In the genomic region with DNA sequence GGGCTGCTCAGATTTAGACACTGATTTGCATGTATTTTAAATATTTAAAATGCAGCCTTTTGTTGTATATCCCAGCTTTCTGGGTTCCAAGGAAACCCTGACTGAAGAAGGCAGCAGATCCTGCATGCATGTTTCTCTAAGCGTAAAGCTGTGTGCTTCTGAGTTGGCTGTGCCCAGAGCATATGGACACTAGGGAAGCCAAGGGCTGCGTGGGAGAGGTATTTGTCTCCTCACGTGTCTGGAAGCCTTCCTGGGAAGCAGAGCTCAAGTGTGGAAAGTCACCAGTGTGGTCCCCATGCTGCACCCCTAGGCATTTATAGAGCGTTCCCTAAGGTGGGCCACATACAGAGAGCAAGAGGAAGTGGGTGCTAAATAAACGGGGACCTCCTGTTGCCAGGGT, we compare ENCODE assay signal across 25 mouse cellular contexts. TPM values are rescaled to one million over a fixed set of nuclear protein-coding genes. Genes with fewer than 3 reads are reported as not detected.
DNase-seq lines count a peak whose midpoint lies in the region; ATAC-seq lines count a peak whose summit lies in the region.
"Had no signal": no experiment of that assay in that cellular context is flagged by ENCODE, and none has a peak within 500 bp of the region (broad histone marks: within the 10 kb centered on the region; RNA-seq: fewer than 3 reads in every experiment).

No protein-coding gene starts in this region.

- H3K4me1 ChIP-seq in hindbrain, embryonic 11.5 days (replicated peaks; ENCODE audit: control insufficient read depth, insufficient read depth, low read length) = 0 out of 2 replicates have a peak, but pooled peaks cover 4% of the 10 kb centered on the region
- H3K4me1 ChIP-seq in hindbrain, embryonic 12.5 days = no peaks in the 10 kb centered on the region
- H3K4me1 ChIP-seq: heart, embryonic 10.5 days; stomach, embryonic 15.5 days had no signal

- H3K27me3 ChIP-seq in hindbrain, embryonic 11.5 days (ENCODE audit: control insufficient read depth, insufficient read depth, low read length) = peaks cover 49% of the 10 kb centered on the region
- H3K27me3 ChIP-seq in hindbrain, embryonic 12.5 days = peaks cover 62% of the 10 kb centered on the region
- H3K27me3 ChIP-seq: Patski had no signal

- no peaks in the 10 kb centered on the region for H3K9me3 ChIP-seq in hindbrain, embryonic 11.5 days (ENCODE audit: control insufficient read depth, low read length)
- 0 out of 2 replicates have a peak, but pooled peaks cover 3% of the 10 kb centered on the region for H3K9me3 ChIP-seq in hindbrain, embryonic 12.5 days (replicated peaks)
- H3K9me3 ChIP-seq: embryonic facial prominence, embryonic 10.5 days; forebrain, embryonic 15.5 days; heart, embryonic 10.5 days; stomach, embryonic 15.5 days had no signal

- WGBS in hindbrain, embryonic 11.5 days = 70% methylated on average over 5 of the region's 5 CpGs
- WGBS in hindbrain, embryonic 12.5 days = 74% methylated on average over 5 of the region's 5 CpGs

- ATAC-seq in hindbrain, embryonic 11.5 days (ENCODE audit: low FRiP score) = no peak
- ATAC-seq in hindbrain, embryonic 12.5 days (ENCODE audit: low FRiP score) = no peak
- ATAC-seq: Patski had no signal

- no peak overlapping the region for H3K9ac ChIP-seq in hindbrain, embryonic 11.5 days (ENCODE audit: low read depth, low read length)
- H3K9ac ChIP-seq in hindbrain, embryonic 12.5 days = no peak overlapping the region
- H3K9ac ChIP-seq: forebrain, embryonic 15.5 days; stomach, embryonic 15.5 days had no signal

- H3K27ac ChIP-seq in hindbrain, embryonic 11.5 days (ENCODE audit: low read depth, low read length) = 0 out of 2 replicates have a peak overlapping the region, but pooled peaks have one; percentile 6
- no peak overlapping the region for H3K27ac ChIP-seq in hindbrain, embryonic 12.5 days
- H3K27ac ChIP-seq: embryonic facial prominence, embryonic 10.5 days; forebrain, embryonic 15.5 days; heart, embryonic 10.5 days; stomach, embryonic 15.5 days had no signal

- H3K4me3 ChIP-seq in hindbrain, embryonic 11.5 days (ENCODE audit: low read depth, low read length) = no peak overlapping the region
- no peak overlapping the region for H3K4me3 ChIP-seq in hindbrain, embryonic 12.5 days
- H3K4me3 ChIP-seq: embryonic facial prominence, embryonic 10.5 days; erythroblast, embryonic 14.5 days; forebrain, embryonic 15.5 days; heart, embryonic 10.5 days; stomach, embryonic 15.5 days had no signal

- H3K36me3 ChIP-seq in hindbrain, embryonic 11.5 days (ENCODE audit: control insufficient read depth, insufficient read depth, low read length) = no peaks in the 10 kb centered on the region
- H3K36me3 ChIP-seq in hindbrain, embryonic 12.5 days = no peaks in the 10 kb centered on the region
- H3K36me3 ChIP-seq: embryonic facial prominence, embryonic 10.5 days; forebrain, embryonic 15.5 days; heart, embryonic 10.5 days; stomach, embryonic 15.5 days had no signal

- H3K4me2 ChIP-seq in hindbrain, embryonic 11.5 days (replicated peaks; ENCODE audit: low read depth, low read length) = no peak overlapping the region
- no peak overlapping the region for H3K4me2 ChIP-seq in hindbrain, embryonic 12.5 days (replicated peaks)
- H3K4me2 ChIP-seq: forebrain, embryonic 15.5 days; midbrain, embryonic 11.5 days; stomach, embryonic 15.5 days had no signal

- no peak for DNase-seq in hindbrain, embryonic 11.5 days (ENCODE audit: low spot score)
- peak; percentile 28 to 64 for DNase-seq in layer of hippocampus, adult 18-20 months (ENCODE audit: low spot score in 2 of 2)
- DNase-seq in left cerebral cortex, adult 18-20 months (ENCODE audit: low spot score in 2 of 2) = peak; percentile 36 to 52
- peak; percentile 47 to 73 for DNase-seq in right cerebral cortex, postnatal 36 days (ENCODE audit: low spot score in 2 of 2)
- no peak for DNase-seq in gastrocnemius, adult 8-10 months (ENCODE audit: low spot score in 2 of 2)
- no peak for DNase-seq in urinary bladder, postnatal 10 days (ENCODE audit: low spot score)
- DNase-seq: adrenal gland, postnatal 36 days; cerebellum, adult 9-11 months; gastrocnemius, postnatal 36 days; kidney, adult 8-10 months; kidney, postnatal 25 days; liver; lung, adult 2 months; lung, postnatal 4 days; spleen, adult 18-20 months had no signal

RNA-seq across cellular contexts. Expression of a gene that starts 13.7 kb away (rescaled TPM):
- 30.6 and 37.4 TPM in 2 replicates for polyA plus RNA-seq in hindbrain, embryonic 11.5 days (2014; fragmentation: Nextera tagmentation; extraction: Ambion mirVana)
- 18.2 and 21.7 TPM in 2 replicates for polyA plus RNA-seq in hindbrain, embryonic 12.5 days (2016; fragmentation: Nextera tagmentation; extraction: Ambion mirVana)
- total RNA-seq in layer of hippocampus, adult 18-20 months (2021) = under 1 TPM; 0.17 to 0.58 TPM
- under 1 TPM in 1 of 2 experiments, not detected in 1; 0.35 TPM for total RNA-seq in left cerebral cortex, adult 18-20 months (2021)
- total RNA-seq in gastrocnemius, adult 8-10 months (2022) = not detected
- total RNA-seq: adrenal gland, postnatal 36 days; gastrocnemius, postnatal 36 days; heart, postnatal 25 days had no signal
- polyA plus RNA-seq: erythroblast, embryonic 14.5 days; lung, adult 2 months; stomach, embryonic 15.5 days; thymus, postnatal 0 days had no signal

RNA-seq across cellular contexts. Expression of a gene that starts 30.7 kb away (rescaled TPM):
- 19.3 and 23.4 TPM in 2 replicates for polyA plus RNA-seq in hindbrain, embryonic 11.5 days (2014; fragmentation: Nextera tagmentation; extraction: Ambion mirVana)
- polyA plus RNA-seq in hindbrain, embryonic 12.5 days (2016; fragmentation: Nextera tagmentation; extraction: Ambion mirVana) = 72.3 and 90.1 TPM in 2 replicates
- 100 to 1,000 TPM; 144 to 150 TPM for total RNA-seq in layer of hippocampus, adult 18-20 months (2021)
- 100 to 1,000 TPM; 140 to 160 TPM for total RNA-seq in left cerebral cortex, adult 18-20 months (2021)
- 10 to 100 TPM; 21.4 to 40.0 (median 28.6) TPM for total RNA-seq in gastrocnemius, adult 8-10 months (2022)
- polyA plus RNA-seq: erythroblast, embryonic 14.5 days had no signal

Comparison
In these comparisons a context has a peak if more than half of its experiments do, and no peak if none do; other contexts are left out.
1. DNase-seq: peak in layer of hippocampus, adult 18-20 months (2 of 2), left cerebral cortex, adult 18-20 months (2 of 2) and right cerebral cortex, postnatal 36 days (2 of 2); none in hindbrain, embryonic 11.5 days (single experiment), gastrocnemius, adult 8-10 months (0 of 2) and urinary bladder, postnatal 10 days (single experiment).